Mouse (Mus musculus) T-helper 17 cell (primary cell): Measurements from ENCODE around the gene Adcy1.

Experiments
- in situ Hi-C, 2 experiments: fragments of 300-600 bp; cut with MboI, MseI; formaldehyde crosslinking; loops; 1 replicate in 1 of 2; 2 replicates in 1 of 2; pipeline ENCODE4 v1.15.1; 2025; ENCODE audit warnings: high pct_unique_total_duplicates in 2 of 2

The Adcy1 gene

DNA sequence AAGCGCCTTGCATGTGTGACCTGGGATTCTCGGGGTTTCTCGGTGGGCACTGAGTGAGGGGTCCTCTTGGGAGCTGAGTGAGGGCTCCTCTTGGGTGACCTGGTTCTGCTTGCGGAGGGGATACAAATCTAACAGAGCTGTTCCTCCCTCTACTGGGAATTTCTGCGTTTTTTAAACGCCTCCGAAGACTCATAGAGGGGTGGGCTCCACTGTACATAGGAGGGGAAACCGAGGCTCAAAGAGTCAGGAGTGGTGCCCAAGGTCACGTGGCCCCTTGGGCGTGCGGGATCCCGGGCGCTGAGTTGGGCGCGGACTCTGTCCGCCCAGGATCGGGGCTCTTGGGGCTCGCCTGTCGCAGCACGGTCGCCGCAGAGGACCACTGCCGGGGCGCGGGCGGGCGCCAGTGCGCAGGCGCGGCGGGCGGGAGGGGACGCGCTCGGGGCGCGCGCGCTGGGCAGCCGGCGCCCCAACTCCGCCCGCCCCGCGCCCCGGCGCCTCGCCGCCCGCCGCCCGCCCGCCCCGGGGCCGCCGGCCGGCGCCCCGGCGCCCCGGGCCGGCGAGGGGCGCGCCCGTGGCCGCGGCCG is at the start of gene Adcy1:
TSS of gene Adcy1 (plus strand) at position 489 of the 584 bp plus-strand sequence.
- in situ Hi-C loops, result no loop called here

DNA sequence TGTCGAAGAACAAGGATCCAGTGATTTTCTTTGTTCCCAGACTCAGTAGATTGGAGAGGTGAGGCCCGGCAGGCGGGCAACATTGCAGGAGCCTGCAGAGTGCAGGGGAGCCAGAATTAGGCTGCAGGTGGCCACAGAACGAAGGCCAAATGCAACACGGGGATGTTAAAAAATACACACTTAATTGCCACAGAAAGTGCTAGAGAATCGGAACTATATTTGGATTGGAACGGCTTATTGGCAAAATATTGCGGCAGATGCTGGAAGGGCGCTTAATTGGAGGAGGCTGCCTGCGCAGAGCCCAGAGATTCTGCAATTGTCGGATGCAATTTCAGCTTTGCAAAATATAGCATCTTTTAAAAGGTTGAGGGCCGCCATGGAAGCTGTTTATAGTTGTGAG is 46.4 kb upstream of the Adcy1 start:
- in situ Hi-C loops, result no loop called here

DNA sequence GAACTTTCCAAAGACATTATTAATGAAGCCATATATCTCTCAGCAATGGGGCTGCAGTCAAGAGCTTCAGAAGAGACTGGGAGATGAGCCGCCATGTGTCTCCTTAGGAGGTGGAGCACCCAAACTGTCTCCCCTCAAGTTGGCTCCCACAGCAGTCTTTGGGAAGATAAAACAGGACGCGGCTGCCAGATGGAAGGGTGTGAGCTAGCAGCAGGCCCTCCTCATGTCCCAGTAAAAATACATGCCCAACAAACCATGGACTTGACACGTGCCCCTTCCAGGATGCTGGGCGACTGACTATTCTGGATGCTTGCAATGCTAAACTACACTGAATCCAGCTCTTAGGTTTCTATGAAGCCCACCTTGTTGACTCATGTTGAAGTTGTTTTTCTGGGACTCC is 45.2 kb upstream of the Adcy1 start:
- in situ Hi-C loops, result no loop called here

DNA sequence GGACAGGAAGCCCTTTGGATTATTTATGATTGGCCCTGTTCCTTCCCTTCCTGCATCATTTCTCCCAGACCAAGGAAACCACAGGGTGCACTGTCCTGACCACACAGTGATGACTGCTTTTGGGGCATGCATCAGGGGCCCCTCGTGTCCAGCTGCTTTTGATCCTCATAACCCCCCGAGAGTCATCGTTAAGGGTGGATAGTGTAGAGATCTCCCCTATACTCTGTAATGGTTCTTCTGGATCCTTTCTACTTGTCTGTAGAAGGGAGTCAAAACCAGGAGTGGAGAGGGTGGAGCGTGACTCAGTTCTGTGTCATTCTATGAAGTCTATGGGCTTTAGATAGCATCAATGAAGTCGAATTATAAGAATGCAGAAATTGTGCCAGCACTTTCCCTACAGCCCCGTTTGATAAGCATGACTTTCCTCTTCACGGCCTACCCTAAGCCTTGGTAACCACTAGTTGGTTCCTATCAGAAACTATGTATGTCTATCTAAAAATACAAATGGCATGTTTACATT is 44.2 kb upstream of the Adcy1 start:
- in situ Hi-C loops, result no loop called here

DNA sequence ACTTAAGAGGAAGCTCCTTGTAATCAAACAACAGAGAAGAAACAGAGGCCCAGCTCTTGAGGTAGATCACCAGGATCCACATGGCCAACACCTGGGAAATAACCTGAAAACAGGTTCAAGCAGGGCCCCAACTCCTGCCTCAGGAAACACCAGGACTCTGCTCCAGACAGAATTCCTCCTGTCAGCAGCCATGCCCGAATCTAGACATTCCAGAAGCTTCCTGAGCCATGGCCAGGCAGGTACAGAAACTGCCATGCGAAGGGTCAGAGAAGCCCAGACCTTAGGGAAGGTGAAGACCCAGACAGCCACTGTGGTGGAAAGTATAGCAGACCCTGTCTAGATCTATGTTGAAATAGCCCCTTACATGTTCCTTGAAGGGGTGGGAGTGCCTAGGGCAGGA is 30.2 kb upstream of the Adcy1 start:
- in situ Hi-C loops, result no loop called here

DNA sequence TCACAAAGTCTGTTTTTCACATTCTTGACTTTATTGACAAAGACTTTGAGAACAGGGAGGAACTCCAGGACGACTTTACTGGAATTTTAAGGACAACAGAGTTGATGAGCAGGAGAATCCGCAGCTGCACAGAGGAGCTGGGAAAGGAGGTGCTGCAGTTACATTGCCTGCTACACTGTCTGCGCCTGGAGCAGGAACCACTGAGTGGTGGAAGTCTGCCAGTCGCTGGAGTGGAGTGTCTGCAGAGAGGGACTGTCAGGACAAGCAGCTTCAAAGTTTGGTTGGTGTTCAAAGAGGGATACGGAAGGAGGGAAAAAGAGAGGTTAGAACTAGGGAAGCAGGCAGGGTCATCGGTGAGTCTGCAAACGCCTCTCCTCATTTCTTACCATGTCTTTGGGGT is 23.6 kb upstream of the Adcy1 start:
- in situ Hi-C loops, result no loop called here

DNA sequence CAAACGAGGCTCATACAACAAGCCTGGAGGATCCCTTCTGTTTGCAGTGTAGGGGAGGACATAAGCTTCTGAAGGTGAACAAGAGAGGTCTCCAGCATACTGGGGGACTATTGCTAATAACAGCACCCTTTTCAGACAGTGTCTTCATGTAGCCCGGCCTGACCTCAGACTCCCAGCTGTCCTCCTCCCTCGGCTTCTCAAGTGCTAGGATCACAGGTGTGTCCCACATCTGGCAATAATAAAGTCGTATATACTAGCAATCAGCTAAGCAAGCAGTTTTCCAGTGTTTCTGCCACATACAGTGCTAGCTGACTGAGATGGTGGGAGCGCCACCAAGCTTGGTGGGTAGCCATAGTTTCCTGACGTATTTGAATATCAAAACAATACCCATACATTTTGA is 22.5 kb upstream of the Adcy1 start:
- in situ Hi-C loops, result no loop called here

DNA sequence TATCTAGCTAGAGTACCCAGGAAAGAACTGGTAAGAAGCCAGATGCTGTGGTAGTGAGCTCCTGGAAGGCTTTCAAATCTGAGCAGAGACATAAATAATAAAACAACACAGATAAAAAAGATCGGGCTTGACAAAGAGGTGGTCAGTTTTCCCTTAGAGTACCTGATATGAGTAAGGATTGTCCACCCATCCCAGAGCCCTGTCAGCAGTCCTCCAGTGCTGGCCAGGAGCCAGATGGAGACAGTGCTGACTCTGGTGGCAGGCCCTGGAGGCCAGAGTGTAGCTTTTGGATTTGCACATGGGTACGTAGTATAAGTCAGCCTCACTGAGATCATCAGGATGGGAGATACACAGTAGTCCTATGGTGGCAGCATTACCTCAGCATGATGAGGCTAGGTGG is 16.1 kb upstream of the Adcy1 start:
- in situ Hi-C loops, result no loop called here

DNA sequence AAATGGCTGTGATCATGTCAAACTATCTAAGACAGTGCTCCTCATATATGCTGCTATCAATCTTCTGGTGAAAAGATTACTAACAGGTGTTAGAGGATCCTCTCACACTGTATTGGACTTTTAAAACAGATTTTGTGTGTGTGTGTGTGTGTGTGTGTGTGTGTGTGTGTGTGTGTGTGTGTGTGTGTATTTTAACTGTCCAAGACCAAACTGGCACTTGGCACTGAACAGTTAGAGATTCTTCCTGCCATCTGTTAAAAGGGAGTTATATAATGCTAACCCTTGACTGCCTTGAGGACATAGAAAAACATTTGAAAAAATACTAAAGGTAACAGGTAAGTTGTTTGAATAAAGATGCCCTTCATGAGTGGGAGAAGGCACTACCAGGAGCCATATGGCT is 15.7 kb upstream of the Adcy1 start:
- in situ Hi-C loops, result no loop called here

DNA sequence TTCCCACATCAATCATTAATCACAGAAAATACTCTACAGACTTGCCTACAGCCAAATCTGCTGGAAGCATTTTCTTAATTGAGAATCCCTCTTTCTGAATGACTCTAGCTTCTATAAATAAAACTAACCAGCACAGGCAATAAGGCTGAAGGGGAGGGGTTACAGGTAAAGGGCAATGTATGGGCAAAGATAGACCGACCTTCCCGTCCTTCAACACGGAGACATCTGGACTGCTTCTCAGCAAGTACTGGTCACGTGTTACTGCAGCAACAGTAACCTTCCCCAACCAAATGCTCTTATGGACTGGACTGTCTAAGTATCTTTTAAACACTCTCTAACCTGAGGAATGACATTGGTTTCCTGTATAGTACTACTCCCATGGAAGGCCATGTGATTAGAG is 9.6 kb upstream of the Adcy1 start:
- in situ Hi-C loops, result no loop called here

DNA sequence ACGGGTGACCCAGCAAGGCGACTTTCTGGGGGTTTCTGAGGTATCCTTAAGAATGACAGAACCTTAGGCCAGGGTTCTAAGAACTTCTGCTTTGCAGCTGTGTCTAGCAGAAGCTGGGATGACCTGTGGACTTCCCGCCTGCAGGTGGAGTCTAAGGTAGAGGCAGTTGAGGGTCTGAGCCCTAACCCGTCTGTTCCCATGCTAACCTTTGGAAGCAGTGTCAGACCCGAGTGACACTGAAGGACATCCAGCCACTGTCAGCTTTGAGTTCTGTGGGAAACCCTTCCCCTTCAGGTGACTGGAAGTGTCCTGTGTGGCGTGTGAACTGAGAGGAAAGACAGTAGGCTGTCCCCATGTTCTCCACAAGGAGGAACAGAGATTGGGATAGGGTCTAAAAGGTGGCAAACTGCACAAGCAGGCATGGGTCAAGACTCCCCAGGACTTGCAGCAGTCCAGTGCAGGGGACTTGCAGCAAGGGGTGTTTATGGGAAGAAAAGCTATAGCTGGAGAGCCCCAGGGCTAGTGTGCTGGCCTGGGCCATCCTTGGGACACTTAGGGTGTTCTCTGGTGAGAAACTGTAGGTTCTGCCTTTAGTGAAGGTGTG is 8.5 kb upstream of the Adcy1 start:
- in situ Hi-C loops, result no loop called here

DNA sequence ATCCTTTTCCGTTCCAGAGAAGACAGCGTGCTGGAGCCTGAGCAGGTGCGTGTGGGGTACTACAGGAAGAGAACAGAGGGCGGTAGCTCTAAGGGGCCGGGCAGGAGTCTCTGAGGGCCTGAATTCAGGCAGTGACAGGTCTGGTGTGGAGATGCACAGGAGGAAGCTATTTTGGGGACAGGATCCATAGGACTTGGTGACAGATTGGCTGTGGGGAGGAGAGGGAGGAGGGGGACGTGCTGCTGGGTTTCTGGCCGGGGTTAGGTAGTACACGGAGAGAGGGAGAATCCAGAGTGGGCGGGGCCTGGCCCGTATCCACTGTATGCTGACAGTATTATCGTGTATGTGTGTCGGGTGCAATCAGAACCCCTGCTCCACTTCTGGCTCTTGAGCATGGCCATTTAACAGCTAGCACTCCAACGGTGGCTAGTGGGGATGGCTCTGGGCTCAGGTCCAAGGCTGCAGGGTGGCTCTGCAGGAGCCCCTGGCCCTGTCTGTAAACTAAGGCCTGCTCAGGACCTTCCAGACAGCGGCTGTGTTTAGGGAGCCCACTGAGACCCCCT is 7.8 kb upstream of the Adcy1 start:
- in situ Hi-C loops, result no loop called here

DNA sequence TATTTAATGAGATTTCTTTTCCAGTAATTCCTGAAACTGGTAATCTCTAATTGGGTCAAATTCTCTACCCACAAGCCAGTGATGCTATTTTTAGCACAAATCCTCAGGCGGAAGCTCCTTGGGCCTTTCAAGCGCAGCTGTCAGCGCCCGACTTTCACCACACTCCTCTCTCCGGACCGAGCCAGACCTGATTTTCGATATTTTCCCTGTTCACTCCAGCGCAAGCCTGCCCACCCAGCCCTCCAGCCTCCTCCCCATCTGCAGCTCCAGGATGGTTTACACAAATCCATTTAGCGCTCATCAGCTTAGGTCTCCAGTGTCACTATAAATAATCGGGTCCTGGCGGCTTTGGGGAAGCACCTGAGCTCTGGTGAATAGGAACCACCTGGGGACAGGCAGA is 7.2 kb upstream of the Adcy1 start:
- in situ Hi-C loops, result no loop called here

DNA sequence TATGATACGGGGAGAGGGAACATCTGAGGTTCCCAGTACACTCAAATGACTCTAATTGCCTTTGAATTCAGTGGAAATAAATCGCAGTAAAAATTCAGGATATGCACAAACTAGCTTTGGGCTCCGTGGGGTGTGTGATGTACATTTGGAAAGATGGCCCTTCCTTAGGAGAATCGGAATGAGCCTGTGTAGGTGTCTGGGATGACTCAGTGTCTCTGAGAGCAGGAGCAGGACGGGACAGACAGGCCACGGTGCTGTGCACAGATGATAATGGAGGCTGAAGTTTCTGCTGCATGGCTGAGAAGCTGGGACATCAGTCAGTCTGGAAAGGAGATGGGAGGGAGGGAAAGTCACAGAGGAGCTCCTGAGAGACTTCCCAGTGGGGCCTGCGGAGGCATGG is 5.5 kb upstream of the Adcy1 start:
- in situ Hi-C loops, result no loop called here

DNA sequence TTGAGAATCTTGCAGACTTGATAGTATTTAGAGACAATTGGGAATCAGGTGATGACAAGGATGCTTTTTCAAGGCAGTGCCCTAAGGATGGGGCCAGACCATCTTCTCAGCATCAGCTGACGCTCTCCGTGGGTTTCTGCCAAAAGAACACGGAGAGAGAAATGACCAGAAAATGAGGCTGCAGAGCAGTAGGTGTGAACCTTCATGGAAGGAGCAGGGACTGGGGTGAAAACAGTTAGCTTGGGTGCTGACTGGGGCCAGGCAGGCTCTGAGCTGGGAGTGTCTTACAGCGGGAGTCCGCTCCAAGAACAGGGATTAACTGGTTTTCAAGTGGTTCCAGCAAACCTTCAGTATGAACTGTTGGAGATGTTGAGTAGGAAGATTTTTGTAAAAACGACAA is 1.3 kb upstream of the Adcy1 start:
- in situ Hi-C loops, result no loop called here

DNA sequence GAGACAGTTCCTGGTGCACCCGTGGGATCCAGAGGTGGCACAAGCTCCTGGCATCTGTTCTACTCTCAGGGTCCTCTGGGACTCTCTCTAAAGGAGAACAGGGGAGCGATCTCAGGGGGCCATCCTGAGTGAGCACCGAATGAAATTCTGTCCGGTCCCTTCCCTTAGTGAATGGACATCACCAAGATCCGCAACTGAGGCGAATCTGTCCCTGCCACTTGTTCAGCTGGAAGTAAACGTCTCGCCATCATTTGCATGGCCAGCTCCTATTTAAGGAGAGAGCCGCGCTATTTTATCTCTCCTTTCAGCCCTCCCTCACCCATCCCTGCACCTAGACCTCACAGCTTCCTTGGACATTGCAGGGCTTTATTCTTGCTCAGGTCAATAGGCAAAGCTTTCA is 723 bp upstream of the Adcy1 start:
- in situ Hi-C loops, result no loop called here

DNA sequence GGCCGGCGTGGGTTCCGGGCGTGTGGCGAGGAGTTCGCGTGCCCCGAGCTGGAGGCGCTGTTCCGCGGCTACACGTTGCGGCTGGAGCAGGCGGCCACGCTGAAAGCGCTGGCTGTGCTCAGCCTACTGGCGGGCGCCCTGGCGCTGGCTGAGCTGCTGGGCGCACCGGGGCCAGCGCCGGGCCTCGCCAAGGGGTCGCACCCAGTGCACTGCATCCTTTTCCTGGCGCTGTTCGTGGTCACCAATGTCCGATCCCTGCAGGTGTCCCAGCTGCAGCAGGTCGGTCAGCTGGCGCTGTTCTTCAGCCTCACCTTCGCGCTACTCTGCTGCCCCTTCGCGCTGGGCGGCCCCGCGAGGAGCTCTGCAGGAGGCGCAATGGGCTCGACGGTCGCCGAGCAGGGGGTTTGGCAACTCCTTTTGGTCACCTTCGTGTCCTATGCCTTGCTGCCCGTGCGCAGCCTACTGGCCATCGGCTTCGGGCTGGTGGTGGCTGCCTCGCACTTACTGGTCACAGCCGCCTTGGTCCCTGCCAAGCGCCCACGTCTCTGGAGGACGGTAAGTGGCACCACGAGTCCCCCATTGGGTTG is 485 bp downstream of the Adcy1 start:
- in situ Hi-C loops, result no loop called here

DNA sequence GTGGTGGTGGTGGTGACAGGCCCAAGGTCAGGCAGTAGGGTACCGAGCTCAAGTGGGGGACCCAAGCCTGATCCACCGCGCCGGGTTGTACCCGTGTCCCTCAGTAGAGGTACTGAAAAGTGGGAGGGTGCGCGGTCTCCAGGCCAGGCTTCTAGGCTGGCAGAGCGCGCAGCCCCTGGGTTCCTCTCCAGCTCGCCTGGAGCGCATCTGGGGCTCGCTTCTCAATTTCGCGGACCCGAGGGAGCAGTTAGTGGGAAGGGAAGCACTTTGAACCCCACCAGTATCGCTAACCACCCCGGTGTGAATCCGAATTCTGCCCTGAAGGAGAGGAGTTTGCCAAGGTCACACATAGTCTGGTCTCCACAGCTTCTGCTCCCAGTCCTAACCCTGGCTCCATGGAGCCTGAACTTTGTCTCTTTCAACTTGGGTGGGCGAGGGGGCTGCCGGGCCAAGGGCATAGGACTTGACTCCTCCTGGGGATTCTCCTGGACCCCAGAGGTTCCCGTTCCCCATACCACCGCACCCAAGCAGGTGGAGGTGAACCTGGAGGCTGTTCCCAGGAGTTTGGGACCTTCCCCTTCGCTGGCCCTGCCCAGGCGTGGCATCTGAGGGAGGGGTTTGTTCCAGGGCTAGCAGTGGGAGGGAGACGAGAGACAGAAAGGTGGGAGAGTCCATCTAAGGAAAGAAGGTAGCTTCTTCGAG is 1.3 kb downstream of the Adcy1 start:
- in situ Hi-C loops, result no loop called here

DNA sequence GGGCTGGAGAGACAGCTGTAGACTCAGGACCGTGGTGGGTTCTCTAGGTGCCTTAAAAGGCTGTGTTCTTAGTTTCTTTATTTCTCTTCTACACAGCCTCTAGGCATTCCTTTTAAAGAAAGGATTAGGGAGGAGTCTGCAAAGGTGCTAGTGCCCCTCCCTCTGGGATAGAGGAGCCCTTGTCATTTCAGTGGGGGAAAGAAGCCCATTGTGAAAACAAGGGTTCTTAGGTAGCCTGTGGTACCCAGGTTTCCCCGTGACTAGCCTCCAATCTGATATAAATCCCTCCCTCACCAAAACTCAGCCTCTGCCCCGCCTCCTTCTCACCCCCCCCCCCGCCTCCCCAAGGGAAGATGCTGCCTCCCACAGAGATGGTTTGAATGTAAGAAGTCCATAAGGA is 2.1 kb downstream of the Adcy1 start:
- in situ Hi-C loops, result no loop called here

DNA sequence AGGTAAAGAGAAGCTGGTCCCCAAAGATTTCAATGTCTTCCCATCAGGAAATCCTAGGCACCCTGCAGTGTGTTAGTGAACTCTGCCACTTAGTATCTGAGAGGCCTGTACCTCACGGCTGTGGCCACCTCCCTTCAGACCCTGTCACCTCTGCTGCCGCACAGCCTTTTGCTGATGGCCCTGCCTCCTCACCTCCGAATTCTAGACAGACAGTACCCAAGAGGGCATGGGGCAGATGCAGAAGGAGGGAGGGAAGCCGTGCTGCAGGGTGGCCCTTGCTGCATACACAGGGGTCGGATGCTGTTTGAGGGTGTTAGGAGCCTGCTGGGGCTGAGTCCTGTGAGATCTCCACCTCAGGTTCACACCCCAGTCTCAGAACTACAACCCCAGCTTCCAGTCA is 2.6 kb downstream of the Adcy1 start:
- in situ Hi-C loops, result no loop called here

DNA sequence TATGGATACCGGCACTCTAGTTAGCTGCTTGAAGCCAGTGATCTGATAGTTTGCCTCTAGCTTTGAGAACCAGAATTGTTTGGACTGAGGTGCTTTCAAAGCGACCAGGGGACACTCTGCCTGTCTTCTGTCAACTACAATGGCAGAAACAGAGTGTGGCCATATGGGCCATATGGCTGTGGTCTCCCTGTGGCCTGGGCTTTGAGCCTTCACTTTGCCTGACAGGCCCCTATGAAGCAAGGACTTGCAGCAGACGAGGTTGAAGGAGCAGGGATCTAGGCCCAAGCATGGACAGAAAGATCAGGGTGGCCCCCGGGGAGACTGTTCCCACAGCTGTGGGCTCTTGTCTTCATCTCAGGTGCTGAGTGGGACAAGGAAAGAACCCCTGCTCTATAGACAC is 4.0 kb downstream of the Adcy1 start:
- in situ Hi-C loops, result no loop called here

DNA sequence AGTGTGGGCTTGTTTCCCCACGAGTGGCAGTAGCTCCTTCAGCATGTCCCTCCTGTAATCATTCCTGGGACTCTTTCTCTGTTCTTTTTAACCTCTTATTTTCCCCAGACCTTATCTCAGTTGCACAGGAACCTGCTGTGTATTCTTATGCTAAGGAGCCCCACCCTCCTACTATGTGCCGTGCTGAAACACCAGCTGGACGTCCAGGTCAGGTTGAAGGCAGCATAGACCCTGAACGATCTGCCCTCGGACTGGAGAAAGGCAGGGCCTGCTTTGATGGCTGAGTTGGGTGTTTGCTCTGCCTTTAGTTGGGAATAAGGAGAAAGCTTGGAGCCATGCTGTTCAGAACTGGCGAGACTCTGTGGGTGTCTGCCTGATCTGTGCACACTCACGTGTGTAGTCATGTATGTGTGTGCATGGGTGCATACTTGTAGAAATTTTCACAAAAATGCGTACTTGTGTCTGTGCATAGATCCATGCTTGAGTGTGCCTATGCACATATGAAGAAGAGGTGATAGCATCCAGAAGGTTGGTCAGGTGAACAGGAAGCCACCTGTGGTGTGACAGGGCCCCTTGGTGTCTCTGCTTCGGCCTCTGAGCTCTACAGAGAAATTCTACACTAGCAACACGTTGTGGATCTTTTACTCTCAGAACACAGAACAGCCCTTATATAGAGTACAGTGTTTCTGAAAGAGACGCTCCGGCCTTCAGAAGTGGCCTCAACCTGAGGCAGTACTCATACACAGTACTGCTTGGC is 5.4 kb downstream of the Adcy1 start:
- in situ Hi-C loops, result no loop called here
